Mouse (Mus musculus) macrophage (primary cell): Measurements from ENCODE around the gene Ggt7. TPM values are rescaled to one million over a fixed set of nuclear protein-coding genes. Genes with fewer than 3 reads are reported as not detected.
"Not testable (repeated sequence)": the region's sequence is repeated elsewhere in the genome, so short reads cannot be mapped to it uniquely, and the experiment has no call there.

Experiments used
- H3K27ac ChIP-seq: fragments of 350-480 bp; formaldehyde crosslinking; 2 replicates; pipeline ENCODE4 v1.9.0; 2021
- H3K36me3 ChIP-seq: fragments of 350-480 bp; formaldehyde crosslinking; 2 replicates; pipeline ENCODE4 v1.9.0; 2021; ENCODE audit errors: inconsistent target
- H3K4me3 ChIP-seq: fragments of 350-480 bp; formaldehyde crosslinking; 2 replicates; pipeline ENCODE4 v1.9.0; 2021; ENCODE audit errors: inconsistent target
- H3K79me2 ChIP-seq: fragments of 350-480 bp; formaldehyde crosslinking; 2 replicates; pipeline ENCODE4 v1.9.0; 2021; ENCODE audit errors: inconsistent target
- WGBS: methylation state at CpG from one replicate; pipeline ENCODE4 v1.1.7; 2026; ENCODE audit warnings: inconsistent platforms; ENCODE audit not compliant: missing documents; 5-methylcytosine and 5-hydroxymethylcytosine counted together
- polyA plus RNA-seq: library from polyadenylated mRNA; stranded (reverse); fragments of 250-400 nt; gene quantifications from 3 replicates; pipeline ENCODE4 v1.2.4, GENCODE M21; 2018; ENCODE audit warnings: inconsistent platforms

Ggt7 gene
- polyA plus RNA-seq, 1 experiment from 2014 or later, result not detected

DNA sequence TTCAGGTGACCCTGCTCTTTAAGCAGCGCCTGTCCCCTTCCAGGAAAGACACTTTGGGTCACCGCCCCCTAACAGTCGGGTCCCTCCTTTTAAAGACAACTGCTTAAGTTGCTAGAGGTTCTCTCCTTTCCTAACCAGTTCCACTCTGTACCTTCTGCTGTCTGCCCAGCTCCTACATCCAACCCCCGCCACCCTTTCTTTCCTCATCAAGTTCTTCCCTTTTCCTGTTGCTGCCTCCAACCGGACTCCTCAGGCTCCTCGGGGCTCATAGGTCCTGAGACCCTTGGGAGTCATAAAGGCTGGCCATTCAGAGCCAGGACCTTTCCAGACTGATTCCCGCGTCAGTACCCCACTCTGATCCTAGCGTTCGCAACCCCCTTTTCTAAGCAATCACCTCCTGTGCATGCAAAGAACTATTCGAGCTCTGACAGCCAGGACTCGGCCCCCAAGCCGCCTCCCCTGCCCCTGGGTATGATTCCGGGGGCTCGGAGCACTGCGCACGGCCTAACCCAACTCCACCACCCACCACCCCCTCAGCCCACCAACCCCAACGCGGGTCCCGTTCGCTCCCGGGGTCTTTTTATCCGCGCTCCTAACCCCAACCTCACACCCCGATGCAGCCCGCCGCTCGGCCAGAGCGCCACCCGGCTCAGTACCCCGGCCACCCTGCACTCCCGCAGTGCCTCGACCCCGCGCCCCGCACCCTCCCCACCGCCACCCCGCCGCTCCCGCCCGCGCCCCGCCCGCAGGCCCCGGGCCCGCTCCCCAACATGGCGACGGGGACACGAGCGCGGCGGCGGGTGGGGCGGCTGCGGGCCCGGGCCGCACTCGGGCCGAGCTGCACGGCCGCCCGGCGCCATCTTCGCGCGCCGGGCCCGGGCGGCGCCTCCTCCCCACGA lies 45.1 kb downstream of the Ggt7 start:
- Histone ChIP-seq H3K79me2 (peaks cover 52% of the 10 kb centered on the region), H3K27ac (peak overlapping the region; percentile 63), H3K4me3 (peak overlapping the region; percentile 79), H3K36me3 (no peaks in the 10 kb centered on the region)
- under 1% methylated on average over 67 of the region's 71 CpGs for WGBS

DNA sequence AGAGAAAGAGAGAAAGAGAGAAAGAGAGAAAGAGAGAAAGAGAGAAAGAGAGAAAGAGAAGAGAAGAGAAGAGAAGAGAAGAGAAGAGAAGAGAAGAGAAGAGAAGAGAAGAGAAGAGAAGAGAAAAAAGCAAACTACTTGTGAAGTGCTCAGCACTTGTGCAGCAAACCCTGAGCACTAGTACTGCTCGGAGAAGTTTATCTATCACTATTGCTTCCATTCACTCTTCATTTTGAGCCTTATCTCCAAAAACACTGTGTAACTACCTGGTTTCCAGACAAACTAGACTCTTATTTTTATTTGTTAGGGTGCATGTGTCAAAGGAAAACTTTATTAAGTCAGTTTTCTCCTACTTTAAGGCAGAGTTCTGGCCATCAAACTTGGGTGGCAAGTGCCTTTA lies 51.2 kb downstream of the Ggt7 start:
- Histone ChIP-seq H3K27ac (no peak overlapping the region), H3K36me3 (no peaks in the 10 kb centered on the region), H3K79me2 (peaks cover 100% of the 10 kb centered on the region), H3K4me3 (no peak overlapping the region)
- 100% methylated on average over 1 of the region's 1 CpGs for WGBS

DNA sequence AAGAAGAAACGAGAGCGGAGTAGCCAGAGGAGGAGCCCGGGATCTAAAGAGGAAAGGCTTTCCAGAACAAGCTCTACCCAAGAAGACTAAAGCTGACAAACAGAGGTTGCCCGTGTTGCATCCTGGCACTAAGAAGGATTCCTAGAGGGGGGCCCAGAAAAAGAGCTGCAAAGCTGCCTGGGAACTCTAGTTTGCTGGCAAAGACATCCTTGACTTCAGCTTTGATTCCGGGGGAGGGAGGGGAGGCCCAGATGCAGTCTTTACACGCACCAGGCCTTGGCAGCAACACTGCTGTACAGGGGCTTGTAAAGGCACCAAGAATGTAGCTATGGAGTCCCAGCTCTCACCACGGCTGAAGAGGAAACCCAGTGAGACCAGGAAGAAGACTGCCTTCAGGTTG lies 64.4 kb downstream of the Ggt7 start:
- H3K79me2 ChIP-seq, result peaks cover 100% of the 10 kb centered on the region
- 90% methylated on average over 7 of the region's 7 CpGs for WGBS
- H3K36me3 ChIP-seq, result no peaks in the 10 kb centered on the region; the same call in 1 of the 2 replicates
- no peak overlapping the region for H3K27ac ChIP-seq
- H3K4me3 ChIP-seq, result no peak overlapping the region

GRCm38 (mm10) chr2:155451256-155451655 lies 66.8 kb downstream of the Ggt7 start:
- no peaks in the 10 kb centered on the region; the same call in 1 of the 2 replicates for H3K36me3 ChIP-seq
- peaks cover 100% of the 10 kb centered on the region for H3K79me2 ChIP-seq
- no peak overlapping the region for H3K4me3 ChIP-seq
- H3K27ac ChIP-seq, result no peak overlapping the region
- WGBS, result 93% methylated on average over 5 of the region's 5 CpGs

DNA sequence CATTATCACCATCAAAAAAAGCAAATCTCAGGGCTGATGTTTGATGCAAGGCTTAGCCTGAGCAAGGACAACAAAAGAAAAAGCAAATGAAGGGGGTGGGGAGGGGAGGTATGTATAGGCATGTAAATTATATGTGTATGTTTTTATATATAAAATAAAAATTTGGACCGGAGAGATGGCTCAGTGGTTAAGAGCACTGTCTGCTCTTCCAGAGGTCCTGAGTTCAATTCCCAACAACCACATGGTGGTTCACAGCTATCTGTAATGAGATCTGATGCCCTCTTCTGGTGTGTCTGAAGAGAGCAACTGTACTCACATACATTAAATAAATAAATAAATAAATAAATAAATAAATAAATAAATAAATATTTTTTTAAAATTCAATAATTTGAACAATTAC lies 70.1 kb downstream of the Ggt7 start:
- H3K79me2 ChIP-seq, result peaks cover 100% of the 10 kb centered on the region
- H3K27ac ChIP-seq, H3K36me3 ChIP-seq, H3K4me3 ChIP-seq: not testable (repeated sequence)
- 92% methylated on average over 1 of the region's 1 CpGs for WGBS

DNA sequence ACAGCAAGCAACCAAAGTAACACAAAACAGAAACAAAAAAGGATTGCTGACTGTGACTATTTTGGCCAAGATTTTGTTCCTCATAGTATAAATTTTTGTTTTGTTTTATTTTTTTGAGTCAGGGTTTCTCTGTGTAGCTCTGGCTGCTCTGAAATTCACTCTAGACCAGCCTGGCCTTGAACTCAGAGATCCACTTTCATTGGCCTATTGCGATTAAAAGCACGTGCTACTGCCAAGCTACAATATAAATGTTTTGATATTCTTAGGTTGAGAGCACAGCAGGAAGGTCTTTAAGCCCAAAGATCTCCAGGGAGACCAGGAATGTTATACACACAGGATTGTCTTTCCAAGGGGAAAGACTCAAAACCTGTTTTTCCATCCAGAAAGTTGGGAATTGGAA lies 74.6 kb downstream of the Ggt7 start:
- Histone ChIP-seq H3K36me3 (no peaks in the 10 kb centered on the region), H3K79me2 (peaks cover 96% of the 10 kb centered on the region), H3K27ac (peak overlapping the region; percentile 49), H3K4me3 (no peak overlapping the region)
- WGBS, result 100% methylated on average over 2 of the region's 2 CpGs

DNA sequence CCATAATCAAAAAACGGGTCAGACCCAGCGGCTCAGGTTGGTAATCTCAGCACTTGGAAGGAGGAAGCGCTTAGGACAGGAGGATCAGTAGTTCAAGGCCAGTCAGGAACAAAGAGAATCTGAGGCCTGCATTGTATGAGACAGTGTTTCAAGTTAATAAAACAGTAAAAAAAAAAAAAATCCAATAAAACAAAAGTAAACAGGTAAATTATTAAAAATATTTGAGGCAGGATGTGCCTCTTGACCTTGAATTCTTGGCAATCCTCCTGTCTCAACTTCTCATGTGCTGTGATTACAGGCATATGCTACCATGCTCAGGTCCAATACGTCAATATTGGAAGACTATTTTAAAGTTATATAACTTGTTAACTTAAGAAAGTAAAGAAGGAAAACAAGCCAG lies 75.1 kb downstream of the Ggt7 start:
- Histone ChIP-seq H3K4me3 (no peak overlapping the region), H3K36me3 (no peaks in the 10 kb centered on the region), H3K27ac (peak overlapping the region; percentile 49), H3K79me2 (peaks cover 91% of the 10 kb centered on the region)
- WGBS, result 85% methylated on average over 4 of the region's 4 CpGs

Other genes with a start within 250 kb of the Ggt7 start
- 10.1 to 33.5 TPM (median 21.2 TPM) in 3 replicates for gene Map1lc3a, start 241.9 kb downstream of the Ggt7 start, polyA plus RNA-seq
- gene Pigu, start 160.8 kb downstream of the Ggt7 start, polyA plus RNA-seq, result 26.4 to 67.1 TPM (median 39.7 TPM) in 3 replicates
- gene Trp53inp2, start 137.2 kb downstream of the Ggt7 start, polyA plus RNA-seq, result 38.4 to 62.3 TPM (median 55.4 TPM) in 3 replicates
- gene Ncoa6, start 44.3 kb downstream of the Ggt7 start, polyA plus RNA-seq, result 24.8 to 43.9 TPM (median 29.8 TPM) in 3 replicates
- 2.5 to 12.9 TPM (median 4.1 TPM) in 3 replicates for gene Acss2, start 289 bp downstream of the Ggt7 start, polyA plus RNA-seq
- gene Gss, start 74.6 kb upstream of the Ggt7 start, polyA plus RNA-seq, result 13.3 to 14.6 TPM (median 14.0 TPM) in 3 replicates
- not detected in 3 replicates for gene Myh7b, start 93.0 kb upstream of the Ggt7 start, polyA plus RNA-seq
- gene Trpc4ap, start 174.1 kb upstream of the Ggt7 start, polyA plus RNA-seq, result 75.1 to 96.9 TPM (median 95.0 TPM) in 3 replicates
- gene Edem2, start 211.2 kb upstream of the Ggt7 start, polyA plus RNA-seq, result 36.4 to 53.2 TPM (median 42.4 TPM) in 3 replicates
- gene Gm17581, start 217.6 kb upstream of the Ggt7 start, polyA plus RNA-seq, result not detected in 3 replicates
- gene Procr, start 232.9 kb upstream of the Ggt7 start, polyA plus RNA-seq, result 2.1 to 2.6 TPM (median 2.5 TPM) in 3 replicates